Mouse (Mus musculus): ENCODE results near the gene Pkp3.

DNA sequence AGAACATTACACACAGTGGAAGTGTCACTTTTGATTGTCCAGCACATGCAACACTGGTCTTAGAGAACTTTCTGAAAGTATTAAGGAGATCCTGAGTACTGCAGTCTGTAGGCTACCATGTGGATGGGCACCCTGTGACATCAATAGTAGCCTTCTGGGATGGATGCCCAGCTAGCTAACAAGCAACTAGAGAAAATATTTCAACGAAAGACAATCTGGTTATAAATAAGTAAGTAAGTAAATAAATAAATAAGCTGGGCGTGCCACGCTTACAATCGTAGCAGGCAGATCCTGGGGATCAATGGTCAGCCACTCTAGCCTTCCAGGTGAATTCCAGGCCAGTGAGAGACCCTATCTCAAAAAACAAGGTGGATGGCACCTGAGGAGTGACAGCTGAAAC lies 26.0 kb upstream of the Pkp3 start:
- TF ChIP-seq CTCF (IDR thresholded peaks at IDR 0.05; ENCODE audit: low read depth) = no peak
- no peak for TF ChIP-seq EP300 (IDR thresholded peaks at IDR 0.05; ENCODE audit: low read depth)

All from liver, embryonic 14.5 days (tissue).